Comparison of ENCODE assay signal across 21 mouse cellular contexts in the genomic region with DNA sequence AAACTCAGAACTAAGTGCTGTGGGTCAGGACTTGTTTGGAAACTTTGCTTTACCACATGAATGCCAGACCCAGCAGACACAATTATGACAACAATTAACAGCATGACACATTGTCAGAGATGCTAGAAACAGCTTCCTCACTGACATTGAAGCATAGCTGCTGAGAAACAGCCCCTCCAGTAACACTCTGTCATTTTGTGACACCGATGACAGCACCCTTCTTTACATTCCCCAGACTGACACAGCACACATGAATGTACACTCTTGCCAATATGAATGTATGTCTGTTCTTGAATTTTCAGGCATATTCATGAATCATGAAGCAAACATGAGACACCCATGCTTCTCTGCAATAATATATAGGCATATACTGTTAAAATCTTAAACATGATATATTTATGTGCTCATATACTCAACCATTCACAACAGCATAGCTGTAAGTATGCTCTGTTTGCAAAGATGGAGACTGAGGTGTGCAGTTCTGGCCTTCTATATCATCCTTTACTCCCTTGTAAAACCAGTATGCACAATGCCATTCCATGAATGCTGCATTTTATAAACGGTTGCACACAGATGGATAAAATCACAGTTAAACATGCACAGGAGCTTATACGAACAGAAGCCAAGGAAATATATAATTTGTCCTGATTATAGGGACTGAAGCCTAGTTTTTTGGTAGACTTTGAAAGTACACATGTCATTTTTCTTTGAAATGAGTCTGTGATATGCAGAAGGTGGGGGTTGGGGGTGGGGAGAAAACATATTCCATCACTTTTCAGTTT.
DNase-seq lines count a peak whose midpoint lies in the region; ATAC-seq and TF ChIP-seq lines count a peak whose summit lies in the region.
"Had no signal": no experiment of that assay in that cellular context is flagged by ENCODE, and none has a peak within 500 bp of the region (broad histone marks: within the 10 kb centered on the region; RNA-seq: fewer than 3 reads in every experiment).

No protein-coding gene starts in this region.

- H3K27ac ChIP-seq in forebrain, embryonic 14.5 days (ENCODE audit: low read depth, low read length) = no peak overlapping the region
- no peak overlapping the region for H3K27ac ChIP-seq in forebrain, embryonic 10.5 days
- no peak overlapping the region for H3K27ac ChIP-seq in forebrain, postnatal 0 days (ENCODE audit: low read depth, low read length)
- H3K27ac ChIP-seq in midbrain, postnatal 0 days (ENCODE audit: low read depth, low read length) = no peak overlapping the region
- H3K27ac ChIP-seq: embryonic facial prominence, embryonic 13.5 days; embryonic facial prominence, embryonic 15.5 days had no signal

- peak; percentile 44 for DNase-seq in forebrain, embryonic 14.5 days (ENCODE audit: low spot score)
- no peak for DNase-seq in forebrain, embryonic 10.5 days (ENCODE audit: extremely low spot score, low spot score)
- DNase-seq in Muller cell, postnatal 12 days (ENCODE audit: inconsistent ontology term) = peak; percentile 4
- DNase-seq in brain, embryonic 14.5 days (ENCODE audit: low read depth) = peak; percentile 55
- DNase-seq in forebrain, postnatal 0 days = peak; percentile 50
- DNase-seq in frontal cortex, postnatal 14 days (ENCODE audit: low spot score in 2 of 2) = no peak
- no peak for DNase-seq in midbrain, postnatal 0 days (ENCODE audit: low spot score)
- DNase-seq: adrenal gland, adult 2 months; adrenal gland, postnatal 10 days; adrenal gland, postnatal 25 days; cerebellum, adult 11 months; cerebellum, adult 18-20 months; cerebellum, adult 8-10 months; cerebellum, adult 9-11 months; cerebellum, postnatal 36 days; embryo, embryonic 11 days had no signal

- no peaks in the 10 kb centered on the region for H3K27me3 ChIP-seq in forebrain, embryonic 14.5 days (replicated peaks; ENCODE audit: control insufficient read depth, insufficient read depth, low read length)
- no peaks in the 10 kb centered on the region for H3K27me3 ChIP-seq in forebrain, embryonic 10.5 days (ENCODE audit: poor library complexity, severe bottlenecking)
- H3K27me3 ChIP-seq in forebrain, postnatal 0 days (ENCODE audit: insufficient read depth, low read length) = no peaks in the 10 kb centered on the region
- no peaks in the 10 kb centered on the region for H3K27me3 ChIP-seq in midbrain, postnatal 0 days (ENCODE audit: insufficient read depth, low read length)
- H3K27me3 ChIP-seq: embryonic facial prominence, embryonic 13.5 days; embryonic facial prominence, embryonic 15.5 days; Patski had no signal

- no peak overlapping the region for H3K4me2 ChIP-seq in forebrain, embryonic 14.5 days (ENCODE audit: low read length)
- no peak overlapping the region for H3K4me2 ChIP-seq in forebrain, postnatal 0 days (ENCODE audit: low read depth)
- no peak overlapping the region for H3K4me2 ChIP-seq in midbrain, postnatal 0 days (ENCODE audit: low read depth, low read length, poor library complexity, severe bottlenecking)
- H3K4me2 ChIP-seq: embryonic facial prominence, embryonic 13.5 days; embryonic facial prominence, embryonic 15.5 days had no signal

- WGBS in forebrain, embryonic 14.5 days = 81% methylated on average over 3 of the region's 3 CpGs
- WGBS in forebrain, embryonic 10.5 days = 91% methylated on average over 3 of the region's 3 CpGs
- WGBS in forebrain, postnatal 0 days = 61% methylated on average over 3 of the region's 3 CpGs
- 84% methylated on average over 3 of the region's 3 CpGs for WGBS in midbrain, postnatal 0 days

- H3K36me3 ChIP-seq in forebrain, embryonic 14.5 days (ENCODE audit: control insufficient read depth, insufficient read depth, low read length) = no peaks in the 10 kb centered on the region
- H3K36me3 ChIP-seq in forebrain, embryonic 10.5 days (replicated peaks) = no peaks in the 10 kb centered on the region
- no peaks in the 10 kb centered on the region for H3K36me3 ChIP-seq in forebrain, postnatal 0 days (ENCODE audit: insufficient read depth)
- H3K36me3 ChIP-seq in midbrain, postnatal 0 days (ENCODE audit: insufficient read depth, low read length) = no peaks in the 10 kb centered on the region
- H3K36me3 ChIP-seq: embryonic facial prominence, embryonic 13.5 days; embryonic facial prominence, embryonic 15.5 days had no signal

- no peak for TF ChIP-seq POLR2A in brain, embryonic 14.5 days (IDR thresholded peaks at IDR 0.05; ENCODE audit: borderline replicate concordance, extremely low read depth, insufficient read depth, insufficient read length, poor library complexity, severe bottlenecking)

- ATAC-seq in forebrain, embryonic 14.5 days = peak; percentile 75; the same call in 1 of the 2 replicates
- peak; percentile 88 for ATAC-seq in forebrain, postnatal 0 days
- no peak for ATAC-seq in midbrain, postnatal 0 days (ENCODE audit: low FRiP score)
- ATAC-seq: activated CD4-positive, CD25-positive, alpha-beta regulatory T cell, adult 4 months; Patski had no signal

- H3K4me1 ChIP-seq in forebrain, embryonic 14.5 days (ENCODE audit: control insufficient read depth, insufficient read depth, low read length) = no peaks in the 10 kb centered on the region
- H3K4me1 ChIP-seq in forebrain, embryonic 10.5 days = no peaks in the 10 kb centered on the region
- H3K4me1 ChIP-seq in forebrain, postnatal 0 days (ENCODE audit: insufficient read depth) = no peaks in the 10 kb centered on the region
- no peaks in the 10 kb centered on the region for H3K4me1 ChIP-seq in midbrain, postnatal 0 days (ENCODE audit: insufficient read depth, low read length)
- H3K4me1 ChIP-seq: embryonic facial prominence, embryonic 13.5 days; embryonic facial prominence, embryonic 15.5 days had no signal

- H3K9ac ChIP-seq in forebrain, embryonic 14.5 days (ENCODE audit: low read length) = no peak overlapping the region
- H3K9ac ChIP-seq in forebrain, postnatal 0 days = no peak overlapping the region
- no peak overlapping the region for H3K9ac ChIP-seq in midbrain, postnatal 0 days (replicated peaks; ENCODE audit: low read length, poor library complexity, severe bottlenecking)
- H3K9ac ChIP-seq: embryonic facial prominence, embryonic 13.5 days; embryonic facial prominence, embryonic 15.5 days had no signal

- H3K4me3 ChIP-seq in forebrain, embryonic 14.5 days (ENCODE audit: low read depth, low read length) = no peak overlapping the region
- no peak overlapping the region for H3K4me3 ChIP-seq in forebrain, embryonic 10.5 days
- H3K4me3 ChIP-seq in forebrain, postnatal 0 days (ENCODE audit: low read depth, low read length) = no peak overlapping the region
- no peak overlapping the region for H3K4me3 ChIP-seq in midbrain, postnatal 0 days (ENCODE audit: low read depth, low read length)
- H3K4me3 ChIP-seq: embryonic facial prominence, embryonic 13.5 days; embryonic facial prominence, embryonic 15.5 days; erythroblast, embryonic 14.5 days had no signal

- no peak for TF ChIP-seq CTCF in brain, embryonic 14.5 days (IDR thresholded peaks at IDR 0.05; ENCODE audit: borderline replicate concordance, extremely low read depth, insufficient read depth, insufficient read length)
- no peak for TF ChIP-seq CTCF in forebrain, postnatal 0 days (IDR thresholded peaks at IDR 0.05; ENCODE audit: low read depth)
- TF ChIP-seq CTCF in midbrain, postnatal 0 days (IDR thresholded peaks at IDR 0.05) = no peak

- H3K9me3 ChIP-seq in forebrain, embryonic 14.5 days (replicated peaks; ENCODE audit: control insufficient read depth, low read length) = no peaks in the 10 kb centered on the region
- no peaks in the 10 kb centered on the region for H3K9me3 ChIP-seq in forebrain, embryonic 10.5 days
- H3K9me3 ChIP-seq in forebrain, postnatal 0 days (ENCODE audit: low read length) = no peaks in the 10 kb centered on the region
- no peaks in the 10 kb centered on the region for H3K9me3 ChIP-seq in midbrain, postnatal 0 days (ENCODE audit: low read length)
- H3K9me3 ChIP-seq: embryonic facial prominence, embryonic 13.5 days; embryonic facial prominence, embryonic 15.5 days had no signal

Comparison
In these comparisons a context has a peak if more than half of its experiments do, and no peak if none do; other contexts are left out.
1. DNase-seq: peak in forebrain, embryonic 14.5 days (single experiment), Muller cell, postnatal 12 days (single experiment), brain, embryonic 14.5 days (single experiment) and forebrain, postnatal 0 days (single experiment); none in forebrain, embryonic 10.5 days (single experiment), frontal cortex, postnatal 14 days (0 of 2) and midbrain, postnatal 0 days (single experiment).